Mouse (Mus musculus) neural tube, embryonic 11.5 days (tissue): ENCODE measurements around the gene Cbfa2t2. TPM values are rescaled to one million over a fixed set of nuclear protein-coding genes. Genes with fewer than 3 reads are reported as not detected.

Source experiments
- ATAC-seq: fragments of 200-750 bp; cut with Nextera tagmentation; 2 replicates; pipeline ENCODE4 v1.8.0; 2017; ENCODE audit warnings: moderate number of reproducible peaks, mild to moderate bottlenecking, moderate TSS enrichment, moderate library complexity; ENCODE audit not compliant: insufficient read depth, low FRiP score, low TSS enrichment
- DNase-seq: peaks from one replicate; pipeline ENCODE4 v3.0.0-alpha.2; 2015; ENCODE audit warnings: low spot score
- H3K27ac ChIP-seq: fragments of 300-500 bp; sonication (generic); 2 replicates; pipeline ENCODE4 v1.5.1; 2014; ENCODE audit warnings: low read depth, mild to moderate bottlenecking, low read length
- H3K27me3 ChIP-seq: fragments of 300-500 bp; sonication (generic); 2 replicates; pipeline ENCODE4 v1.6.1; 2014; ENCODE audit warnings: mild to moderate bottlenecking, low read length, mixed read lengths; ENCODE audit not compliant: control insufficient read depth, insufficient read depth
- H3K36me3 ChIP-seq: fragments of 300-500 bp; sonication (generic); 2 replicates; pipeline ENCODE4 v1.6.1; 2014; ENCODE audit warnings: mild to moderate bottlenecking, low read length, moderate library complexity, mixed read lengths; ENCODE audit not compliant: control insufficient read depth, insufficient read depth
- H3K4me1 ChIP-seq: fragments of 300-500 bp; sonication (generic); 2 replicates; pipeline ENCODE4 v1.6.1; 2014; ENCODE audit warnings: low read length, mixed read lengths; ENCODE audit not compliant: control insufficient read depth, insufficient read depth
- H3K4me2 ChIP-seq: fragments of 300-500 bp; sonication (generic); 2 replicates; pipeline ENCODE4 v1.6.1; 2014; ENCODE audit warnings: low read depth, mild to moderate bottlenecking, moderate library complexity
- H3K4me3 ChIP-seq: fragments of 300-500 bp; sonication (generic); 2 replicates; pipeline ENCODE4 v1.5.1; 2014; ENCODE audit warnings: low read depth, low read length
- H3K9ac ChIP-seq: fragments of 300-500 bp; sonication (generic); 2 replicates; pipeline ENCODE4 v1.6.1; 2014; ENCODE audit warnings: mild to moderate bottlenecking, low read length
- H3K9me3 ChIP-seq: fragments of 300-500 bp; sonication (generic); 2 replicates; pipeline ENCODE4 v1.6.1; 2016; ENCODE audit warnings: low read length; ENCODE audit not compliant: control insufficient read depth
- WGBS: fragments of 180-500 bp; shearing (Covaris S2); extraction: QIAGEN DNeasy Blood & Tissue Kit; methylation state at CpG from one replicate; pipeline ENCODE4 v1.1.7; 2014; 5-methylcytosine and 5-hydroxymethylcytosine counted together
- polyA plus RNA-seq: library from polyadenylated mRNA; unstranded; fragments of >200 nt; fragmentation: Nextera tagmentation; extraction: Ambion mirVana; gene quantifications from 2 replicates; pipeline ENCODE4 v1.2.1, GENCODE M21; 2014

The Cbfa2t2 gene
- polyA plus RNA-seq, 1 experiment from 2014 or later, result 63.6 TPM

- H3K9me3 ChIP-seq, result no peaks in the 10 kb centered on the region
- 94% methylated on average over 3 of the region's 3 CpGs for WGBS
- no peak for ATAC-seq
- no peaks in the 10 kb centered on the region for H3K27me3 ChIP-seq
- DNase-seq, result no peak
- H3K4me1 ChIP-seq, result no peaks in the 10 kb centered on the region
- H3K9ac ChIP-seq, result no peak overlapping the region
- no peak overlapping the region for H3K27ac ChIP-seq
- no peak overlapping the region for H3K4me3 ChIP-seq
- H3K36me3 ChIP-seq, result no peaks in the 10 kb centered on the region
- H3K4me2 ChIP-seq, result no peak overlapping the region
Observed at GRCm38 (mm10) chr2:154500758-154501157, 64.5 kb downstream of the Cbfa2t2 start.

GRCm38 (mm10) chr2:154507076-154507475 lies 70.8 kb downstream of the Cbfa2t2 start:
- 0 out of 2 replicates have a peak, but pooled peaks cover 3% of the 10 kb centered on the region for H3K36me3 ChIP-seq
- H3K4me1 ChIP-seq, result no peaks in the 10 kb centered on the region
- WGBS, result 65% methylated on average over 2 of the region's 2 CpGs
- no peak overlapping the region for H3K27ac ChIP-seq
- no peaks in the 10 kb centered on the region for H3K27me3 ChIP-seq
- H3K9ac ChIP-seq, result no peak overlapping the region
- no peaks in the 10 kb centered on the region for H3K9me3 ChIP-seq
- H3K4me2 ChIP-seq, result no peak overlapping the region
- DNase-seq, result no peak
- no peak overlapping the region for H3K4me3 ChIP-seq
- no peak for ATAC-seq

DNA sequence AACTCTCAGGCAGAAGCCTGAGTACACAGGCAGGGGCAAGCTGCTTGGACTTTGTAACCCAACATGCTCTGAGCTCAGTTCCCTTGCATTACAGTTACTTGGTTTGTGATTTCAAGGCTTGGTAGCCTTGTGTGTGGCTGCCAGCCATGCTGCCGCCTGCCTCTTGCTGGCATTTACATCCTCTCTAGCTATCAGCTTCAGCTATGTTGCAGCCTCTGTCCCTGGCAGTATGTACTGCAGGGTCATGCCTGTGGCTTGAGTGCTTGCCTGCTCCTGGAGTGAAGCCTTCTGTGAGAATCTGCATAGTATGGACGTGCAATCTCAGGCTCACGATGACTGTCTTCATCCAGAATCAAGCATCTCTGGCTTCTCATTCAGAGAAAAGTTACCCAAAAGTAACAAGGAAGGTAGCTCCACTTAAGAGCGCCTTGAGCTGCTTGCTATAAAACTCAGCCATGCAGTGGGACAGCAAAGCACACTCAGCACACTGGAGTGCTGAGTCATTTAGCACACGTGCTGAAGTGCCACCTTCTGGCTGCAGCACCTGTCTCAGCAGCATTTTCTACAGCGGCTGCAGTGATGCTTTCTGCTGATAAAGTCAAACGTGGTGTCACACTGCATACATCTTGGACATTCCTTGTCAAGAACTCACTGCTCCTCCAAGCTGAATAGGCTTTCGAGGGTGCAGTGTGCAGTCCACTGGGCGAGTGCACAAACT lies 71.4 kb downstream of the Cbfa2t2 start:
- Histone ChIP-seq H3K4me2 (no peak overlapping the region), H3K9ac (no peak overlapping the region), H3K9me3 (no peaks in the 10 kb centered on the region), H3K27me3 (no peaks in the 10 kb centered on the region), H3K27ac (no peak overlapping the region), H3K36me3 (0 out of 2 replicates have a peak, but pooled peaks cover 3% of the 10 kb centered on the region), H3K4me3 (no peak overlapping the region), H3K4me1 (no peaks in the 10 kb centered on the region)
- no peak for DNase-seq
- 83% methylated on average over 9 of the region's 9 CpGs for whole genome bisulfite sequencing
- ATAC-seq, result no peak

- ATAC-seq (no peak), DNase-seq (no peak)
- Histone ChIP-seq H3K9ac (no peak overlapping the region), H3K27ac (no peak overlapping the region), H3K4me2 (no peak overlapping the region), H3K36me3 (0 out of 2 replicates have a peak, but pooled peaks cover 3% of the 10 kb centered on the region), H3K4me3 (no peak overlapping the region), H3K27me3 (no peaks in the 10 kb centered on the region), H3K4me1 (no peaks in the 10 kb centered on the region), H3K9me3 (no peaks in the 10 kb centered on the region)
- WGBS, result 93% methylated on average over 4 of the region's 4 CpGs
Observed at GRCm38 (mm10) chr2:154508450-154508849, 72.2 kb downstream of the Cbfa2t2 start.

- no peak overlapping the region for H3K27ac ChIP-seq
- no peak overlapping the region for H3K4me3 ChIP-seq
- no peaks in the 10 kb centered on the region for H3K9me3 ChIP-seq
- no peaks in the 10 kb centered on the region for H3K27me3 ChIP-seq
- H3K9ac ChIP-seq, result no peak overlapping the region
- DNase-seq (no peak), ATAC-seq (no peak)
- 0 out of 2 replicates have a peak, but pooled peaks cover 3% of the 10 kb centered on the region for H3K36me3 ChIP-seq
- H3K4me2 ChIP-seq, result no peak overlapping the region
- H3K4me1 ChIP-seq, result no peaks in the 10 kb centered on the region
- WGBS, result 96% methylated on average over 3 of the region's 3 CpGs
Observed at GRCm38 (mm10) chr2:154510141-154510540, 73.9 kb downstream of the Cbfa2t2 start.

DNA sequence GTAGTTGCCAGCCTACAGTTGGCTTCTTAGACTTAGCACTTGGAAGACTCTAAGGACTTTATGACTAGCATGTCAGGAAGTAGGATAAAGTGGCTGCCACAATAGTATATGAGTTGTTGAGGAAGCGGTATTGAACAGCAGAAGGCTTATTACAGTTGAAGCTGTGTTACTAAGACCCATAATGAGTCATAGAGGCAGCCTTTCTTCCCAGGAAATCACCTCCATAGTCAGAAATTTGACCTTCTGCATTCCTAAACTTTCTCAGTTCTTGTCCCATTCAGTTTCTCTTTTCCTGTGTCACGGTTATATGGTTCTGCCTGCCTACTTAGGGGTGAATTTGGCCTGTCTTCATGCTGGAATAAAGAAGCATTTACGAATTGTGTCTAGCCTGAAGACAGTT lies 80.7 kb downstream of the Cbfa2t2 start:
- no peak for ATAC-seq
- H3K9me3 ChIP-seq, result no peaks in the 10 kb centered on the region
- no peak for DNase-seq
- no peaks in the 10 kb centered on the region for H3K4me1 ChIP-seq
- no peak overlapping the region for H3K4me2 ChIP-seq
- H3K27me3 ChIP-seq, result no peaks in the 10 kb centered on the region
- 90% methylated on average over 3 of the region's 3 CpGs for WGBS
- H3K9ac ChIP-seq, result no peak overlapping the region
- H3K36me3 ChIP-seq, result 0 out of 2 replicates have a peak, but pooled peaks cover 2% of the 10 kb centered on the region
- no peak overlapping the region for H3K27ac ChIP-seq
- H3K4me3 ChIP-seq, result no peak overlapping the region

DNA sequence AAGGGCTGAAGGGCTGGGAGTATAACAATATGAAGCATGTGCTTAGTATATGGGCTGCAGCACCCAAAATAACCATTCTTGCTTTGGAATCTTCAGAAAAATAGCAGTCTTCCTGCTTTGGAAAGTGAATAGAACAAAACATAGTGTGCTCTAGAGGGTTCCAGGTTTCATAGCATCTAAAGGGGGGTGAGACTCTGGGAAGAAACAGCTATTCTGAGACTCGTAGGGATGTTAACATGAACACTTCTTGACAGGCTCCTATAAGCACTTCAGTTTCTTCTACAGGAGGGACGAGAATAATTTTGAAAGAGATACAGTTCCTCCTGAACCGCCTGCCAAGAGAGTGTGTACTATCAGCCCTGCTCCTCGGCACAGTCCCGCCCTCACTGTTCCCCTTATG lies 81.1 kb downstream of the Cbfa2t2 start:
- no peak for ATAC-seq
- Histone ChIP-seq H3K36me3 (0 out of 2 replicates have a peak, but pooled peaks cover 2% of the 10 kb centered on the region), H3K27ac (no peak overlapping the region), H3K27me3 (no peaks in the 10 kb centered on the region), H3K4me2 (no peak overlapping the region), H3K4me3 (no peak overlapping the region), H3K4me1 (no peaks in the 10 kb centered on the region), H3K9me3 (no peaks in the 10 kb centered on the region), H3K9ac (no peak overlapping the region)
- 93% methylated on average over 5 of the region's 5 CpGs for WGBS
- no peak for DNase-seq

GRCm38 (mm10) chr2:154521449-154521848 lies 85.2 kb downstream of the Cbfa2t2 start:
- ATAC-seq (no peak), DNase-seq (no peak)
- no peak overlapping the region for H3K9ac ChIP-seq
- no peak overlapping the region for H3K27ac ChIP-seq
- H3K4me2 ChIP-seq, result no peak overlapping the region
- no peak overlapping the region for H3K4me3 ChIP-seq
- H3K36me3 ChIP-seq, result peaks cover 6% of the 10 kb centered on the region
- H3K4me1 ChIP-seq, result no peaks in the 10 kb centered on the region
- H3K9me3 ChIP-seq, result no peaks in the 10 kb centered on the region
- H3K27me3 ChIP-seq, result no peaks in the 10 kb centered on the region

DNA sequence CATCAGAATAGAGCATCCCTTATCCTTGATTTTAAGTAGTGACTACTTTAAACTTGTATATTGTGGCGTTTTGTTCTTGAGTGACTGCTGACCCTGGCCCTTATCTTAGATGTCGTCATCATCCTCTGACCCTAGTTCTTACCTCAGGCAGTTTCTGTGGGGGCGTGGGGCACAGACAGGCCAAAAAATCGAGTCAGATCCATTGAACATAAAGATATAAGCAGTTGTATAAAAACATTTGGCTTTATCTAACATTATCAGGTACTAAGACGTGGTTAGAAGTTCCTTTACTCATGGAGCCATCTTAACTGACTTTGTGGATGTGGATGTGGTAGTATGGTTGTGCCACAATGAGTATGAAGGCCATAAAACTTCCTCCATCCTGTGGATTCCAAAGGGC lies 86.1 kb downstream of the Cbfa2t2 start:
- no peaks in the 10 kb centered on the region for H3K4me1 ChIP-seq
- H3K4me3 ChIP-seq, result no peak overlapping the region
- no peak overlapping the region for H3K4me2 ChIP-seq
- no peak overlapping the region for H3K27ac ChIP-seq
- no peaks in the 10 kb centered on the region for H3K27me3 ChIP-seq
- ATAC-seq, result no peak
- WGBS, result 94% methylated on average over 5 of the region's 5 CpGs
- H3K36me3 ChIP-seq, result peaks cover 6% of the 10 kb centered on the region
- no peak overlapping the region for H3K9ac ChIP-seq
- no peak for DNase-seq
- no peaks in the 10 kb centered on the region for H3K9me3 ChIP-seq
